Mouse (Mus musculus) kidney, adult 11 months (tissue): ENCODE results near the gene Camk2n2.
"Not testable (repeated sequence)": the region's sequence is repeated elsewhere in the genome, so short reads cannot be mapped to it uniquely, and the experiment has no call there.

ENCODE experiments used
- DNase-seq: peaks from one replicate; pipeline ENCODE4 v3.0.0; 2022

Camk2n2 gene

DNA sequence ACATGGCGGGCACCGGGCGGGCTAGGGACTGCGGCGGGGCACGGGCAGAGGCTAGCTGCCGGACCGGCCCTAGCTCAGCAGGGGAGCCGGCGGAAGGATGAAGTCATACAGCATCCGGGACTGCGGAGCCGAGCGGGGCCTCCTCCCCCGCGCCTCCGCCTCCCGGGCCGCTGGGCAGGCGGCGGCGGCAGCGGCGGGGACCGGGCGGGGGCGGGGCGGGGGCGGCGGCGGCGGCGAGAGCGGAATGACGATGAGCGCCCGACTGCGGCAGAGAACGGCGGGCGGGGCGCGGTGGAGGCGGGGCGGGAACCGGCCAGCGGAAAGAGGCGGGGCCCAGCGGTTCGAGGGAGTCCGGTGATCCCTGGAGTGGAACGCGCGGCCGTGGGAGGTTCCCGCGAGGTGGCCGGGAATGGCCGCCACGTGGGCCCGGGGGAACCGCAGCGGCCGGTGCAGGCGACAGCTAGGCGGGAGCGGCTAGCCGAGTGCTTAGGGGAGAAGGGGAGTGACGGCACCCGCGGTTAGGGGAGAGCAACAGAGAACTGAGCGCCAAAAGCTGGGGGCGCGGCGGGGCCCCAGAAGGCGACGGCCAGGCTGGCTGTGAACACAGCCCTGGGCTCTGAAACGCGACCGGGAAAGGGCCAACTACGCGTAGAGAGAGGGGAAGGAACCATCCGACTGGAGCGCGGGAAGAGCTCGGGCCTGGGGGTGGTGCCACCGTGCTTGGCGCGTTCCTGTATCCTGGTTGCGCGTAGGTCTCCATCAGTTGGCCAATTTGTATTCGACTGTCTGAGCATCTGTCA lies at the start of gene Camk2n2:
Gene Camk2n2 (minus strand): TSS at position 97 of the 800 bp plus-strand sequence.
- peak; percentile 66 for DNase-seq

DNA sequence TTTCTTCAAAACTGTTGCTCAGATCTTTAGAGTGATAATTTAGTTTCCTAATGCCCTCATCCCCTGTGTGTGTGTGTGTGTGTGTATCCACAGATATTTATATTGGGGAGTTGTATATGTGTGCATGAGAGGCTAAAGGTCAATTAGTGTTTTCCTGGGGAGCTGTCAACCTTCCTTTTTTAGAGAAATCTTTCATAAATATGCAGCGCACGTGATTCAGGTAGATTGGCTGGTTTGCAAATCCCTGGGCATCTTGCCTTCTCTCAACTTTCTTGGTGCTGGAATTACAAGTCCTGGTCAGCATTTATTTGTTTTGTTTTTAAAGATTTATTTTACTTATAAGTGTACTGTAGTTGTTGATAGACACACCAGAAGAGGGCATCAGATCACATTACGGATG lies 49.2 kb upstream of the Camk2n2 start:
- no peak for DNase-seq

DNA sequence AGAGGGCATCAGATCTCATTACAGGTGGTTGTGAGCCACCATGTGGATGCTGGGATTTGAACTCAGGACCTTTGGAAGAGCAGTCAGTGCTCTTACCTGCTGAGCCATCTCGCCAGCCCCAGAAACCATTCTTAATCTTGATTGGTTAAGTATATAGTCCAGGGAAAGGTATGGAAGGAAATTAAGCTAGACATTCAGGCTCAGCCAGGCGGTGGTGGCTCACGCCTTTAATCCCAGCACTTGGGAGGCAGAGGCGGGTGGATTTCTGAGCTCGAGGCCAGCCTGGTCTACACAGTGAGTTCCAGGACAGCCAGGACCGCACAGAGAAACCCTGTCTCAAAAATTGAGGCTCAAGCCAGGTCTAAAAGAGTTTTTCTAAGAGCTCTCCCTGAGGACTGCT lies 46.9 kb upstream of the Camk2n2 start, which contains the start of gene Eif4g1:
Gene Eif4g1 (plus strand): TSS at position 301 of the 400 bp plus-strand sequence.
- not testable (repeated sequence) for DNase-seq

DNA sequence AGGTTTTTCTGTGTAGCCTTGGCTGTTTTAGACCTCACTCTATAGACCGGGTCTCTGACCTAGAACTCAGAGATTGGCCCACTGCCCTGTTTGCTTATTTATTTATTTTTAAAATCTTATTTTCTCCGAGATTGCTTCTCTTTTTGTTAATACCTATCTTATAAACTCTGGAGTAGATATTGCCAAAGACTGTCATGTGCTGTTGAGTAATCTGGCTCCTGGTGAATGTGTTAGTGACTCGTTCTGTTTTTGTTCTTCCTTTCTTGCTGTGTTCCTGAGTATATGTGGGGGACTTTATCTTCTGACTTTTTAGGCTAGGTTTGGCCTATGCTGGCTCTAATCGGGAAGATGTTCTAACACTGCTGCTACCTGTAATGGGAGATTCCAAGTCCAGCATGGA lies 36.6 kb upstream of the Camk2n2 start:
- DNase-seq = no peak

DNA sequence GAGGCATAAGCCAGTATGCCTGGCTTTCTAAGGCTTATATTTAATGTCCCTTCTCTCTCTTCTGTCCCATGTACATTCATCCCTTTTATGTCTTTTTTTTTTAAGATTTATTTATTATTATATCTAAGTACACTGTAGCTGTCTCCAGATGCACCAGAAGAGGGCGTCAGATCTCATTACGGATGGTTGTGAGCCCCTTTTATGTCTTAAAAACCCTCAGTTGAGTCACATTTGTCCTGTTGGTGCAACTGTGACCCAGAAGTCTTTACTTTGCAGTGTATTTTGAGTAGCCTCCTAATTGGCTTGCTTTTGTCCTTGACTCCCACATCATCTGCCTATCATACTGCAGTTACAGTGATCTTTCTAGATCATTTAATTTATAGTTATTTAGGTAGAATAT lies 32.2 kb upstream of the Camk2n2 start:
- no peak for DNase-seq

DNA sequence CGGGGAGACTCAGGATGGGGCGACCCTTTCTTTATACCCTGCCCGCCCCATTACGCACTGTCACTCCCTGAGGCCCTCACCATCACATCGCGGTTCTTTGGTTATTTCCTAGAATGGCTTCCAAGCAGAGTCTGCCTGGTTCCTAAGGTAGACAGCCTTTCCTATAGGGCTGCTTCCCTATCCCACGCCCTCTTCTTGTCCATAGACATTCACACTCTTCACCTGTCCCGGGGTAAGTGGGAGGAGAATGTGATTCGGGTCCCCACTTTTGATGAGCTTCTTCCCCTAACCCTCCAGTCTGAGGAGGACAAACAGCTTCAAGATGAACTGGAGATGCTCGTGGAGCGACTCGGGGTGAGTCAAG lies 30.8 kb upstream of the Camk2n2 start:
- DNase-seq = no peak

DNA sequence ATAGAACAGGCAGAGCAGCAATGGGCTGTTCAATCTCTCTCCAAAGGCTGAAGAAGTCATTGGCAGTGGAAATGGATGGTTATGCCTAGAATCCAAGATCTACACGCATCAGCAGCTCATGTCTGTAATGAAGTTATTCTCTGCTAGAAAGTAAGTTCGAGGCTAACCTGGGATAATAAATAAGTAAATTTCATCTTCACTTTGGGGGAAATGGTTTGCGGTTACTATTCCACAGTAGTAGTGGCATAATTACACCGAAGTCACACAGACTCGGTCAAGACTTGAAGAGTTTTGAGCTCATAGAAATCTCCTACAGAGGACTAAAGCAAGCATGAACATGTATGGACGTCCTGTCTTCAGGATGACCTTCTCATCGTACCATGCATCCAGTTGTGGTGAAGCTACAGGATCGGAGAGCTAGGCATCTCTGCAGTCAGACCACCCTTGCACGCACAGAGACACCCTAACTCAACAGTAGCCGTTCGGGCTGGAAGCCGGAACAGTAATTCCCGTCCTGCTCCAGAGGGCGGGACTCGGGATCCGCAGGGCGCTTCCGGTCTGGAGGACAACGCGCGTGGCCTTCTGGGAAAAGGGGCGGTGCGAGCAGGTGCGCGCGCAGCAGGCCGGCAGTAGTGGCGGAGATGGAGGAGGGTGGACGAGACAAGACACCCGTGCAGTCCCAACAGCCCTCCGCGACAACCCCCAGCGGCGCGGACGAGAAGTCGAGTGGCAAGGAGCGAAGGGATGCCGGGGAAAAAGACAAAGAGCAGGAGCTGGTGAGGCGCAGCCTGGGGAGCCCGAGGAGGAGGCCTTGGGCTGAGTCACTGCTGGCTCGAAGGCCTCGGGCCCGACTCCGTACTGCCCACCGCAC lies 30.2 kb upstream of the Camk2n2 start, which contains the start of gene Psmd2:
Gene Psmd2 (plus strand): TSS at position 577 of the 871 bp plus-strand sequence.
- peak; percentile 94 for DNase-seq

DNA sequence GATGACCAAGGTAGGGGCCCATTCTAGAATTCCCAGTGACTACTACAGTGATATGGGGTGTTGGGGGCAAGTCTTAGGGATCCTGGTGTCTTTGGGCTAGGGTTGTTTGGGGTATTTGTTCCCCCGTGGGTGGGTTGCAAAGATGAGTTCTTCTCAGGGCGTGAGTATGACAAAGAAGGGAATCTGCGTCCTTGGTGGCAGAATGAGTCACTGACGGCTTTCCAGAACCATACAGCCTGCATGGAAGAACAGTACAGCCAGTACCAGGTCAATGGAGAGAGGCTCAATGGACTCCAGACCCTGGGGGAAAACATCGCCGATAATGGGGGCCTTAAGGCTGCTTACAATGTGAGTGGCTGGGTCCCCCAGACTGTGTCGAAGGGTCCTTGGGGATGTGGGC lies 22.8 kb upstream of the Camk2n2 start:
- DNase-seq = no peak

DNA sequence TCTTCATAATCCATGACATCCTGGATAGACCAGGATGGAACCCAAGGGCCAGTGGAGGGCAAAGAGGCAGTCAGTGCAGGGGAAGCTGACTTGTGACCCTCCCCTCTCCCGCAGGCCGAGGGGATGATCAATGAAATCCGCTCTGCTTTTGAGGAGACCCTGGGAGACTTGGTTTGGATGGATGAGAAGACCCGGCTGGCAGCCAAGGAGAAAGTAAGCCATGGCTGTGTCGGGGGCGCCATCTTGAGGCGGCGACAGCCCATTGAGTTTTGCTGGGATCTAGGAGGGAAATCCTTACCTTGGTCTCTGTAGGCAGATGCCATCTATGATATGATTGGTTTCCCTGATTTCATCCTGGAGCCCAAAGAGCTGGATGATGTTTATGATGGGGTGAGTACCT lies 21.1 kb upstream of the Camk2n2 start:
- DNase-seq = peak; percentile 50

DNA sequence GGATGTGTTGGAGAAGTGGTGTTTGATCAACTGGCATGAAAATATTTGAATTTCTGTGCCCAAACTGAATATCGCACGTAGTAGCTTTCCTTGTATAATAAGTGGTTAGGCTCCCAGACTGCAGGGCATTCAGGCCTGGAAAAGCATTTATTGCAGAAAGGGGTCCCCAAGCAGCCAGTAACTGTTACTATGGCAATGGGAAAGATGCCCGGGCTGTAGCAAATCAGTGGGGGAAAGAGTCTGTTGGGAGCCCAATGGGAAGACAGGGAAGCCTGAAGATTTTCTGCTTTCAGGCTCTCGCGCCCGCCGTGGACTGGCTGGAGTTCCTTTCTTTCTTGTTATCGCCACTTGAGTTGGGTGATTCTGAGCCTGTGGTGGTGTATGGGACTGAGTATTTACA lies 17.3 kb upstream of the Camk2n2 start:
- no peak for DNase-seq

DNA sequence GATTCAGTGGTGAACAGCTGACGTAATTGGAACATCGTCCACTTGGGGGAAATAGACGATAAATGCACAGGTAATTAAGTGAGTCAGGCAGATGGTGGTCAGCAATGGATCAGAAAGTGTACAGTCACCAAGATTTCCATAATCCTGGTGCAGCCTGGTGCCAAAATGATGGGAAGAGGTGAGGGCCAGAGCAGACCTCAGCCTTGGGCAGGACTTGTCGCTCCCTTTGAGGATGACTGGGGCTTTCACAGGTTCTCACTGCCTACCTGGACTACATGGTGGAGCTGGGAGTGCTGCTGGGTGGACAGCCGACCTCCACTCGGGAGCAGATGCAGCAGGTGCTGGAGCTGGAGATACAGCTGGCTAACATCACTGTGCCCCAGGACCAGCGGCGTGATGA lies 16.3 kb upstream of the Camk2n2 start:
- no peak for DNase-seq

DNA sequence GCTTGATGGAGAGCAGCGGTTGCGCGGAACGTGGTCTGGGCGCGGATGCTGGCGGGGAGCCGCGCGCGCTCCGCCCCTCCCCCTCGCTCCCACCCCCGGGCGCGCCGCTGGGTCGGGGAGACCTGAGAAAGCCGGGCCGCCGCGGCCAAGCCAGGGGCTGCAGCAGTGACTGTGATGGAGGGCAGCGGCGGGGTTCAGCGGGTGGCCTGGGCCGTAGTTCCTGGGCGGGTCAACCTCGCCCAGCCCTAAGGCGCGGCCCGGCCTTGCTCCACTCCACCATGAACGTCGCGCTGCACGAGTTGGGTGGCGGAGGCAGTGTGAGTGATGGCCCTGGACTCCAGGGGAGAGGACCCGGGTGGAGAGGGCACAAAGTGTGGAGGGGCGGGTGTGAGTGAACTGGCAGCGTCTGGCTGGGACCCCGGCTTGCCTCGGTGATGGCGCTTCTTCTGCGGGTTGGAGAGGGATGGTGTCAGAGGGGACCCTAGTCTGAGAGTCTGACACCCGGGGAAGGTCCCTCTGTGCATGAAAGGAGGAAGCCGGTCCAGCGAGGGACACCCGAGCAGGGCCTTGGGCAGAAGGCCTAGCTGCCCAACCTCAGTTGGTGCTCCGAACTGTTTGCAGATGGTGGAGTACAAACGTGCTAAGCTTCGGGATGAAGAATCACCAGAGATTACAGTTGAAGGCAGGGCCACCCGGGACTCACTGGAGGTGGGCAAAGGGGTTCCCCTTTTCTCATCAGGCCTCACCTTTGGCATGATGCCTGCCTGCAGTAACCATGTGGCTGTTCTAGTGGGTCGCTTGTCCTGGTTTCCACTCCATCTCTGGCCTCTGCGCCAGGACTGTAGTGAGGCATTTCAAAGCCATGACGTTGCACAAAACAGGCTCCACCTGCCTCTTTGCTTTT lies 8.9 kb upstream of the Camk2n2 start, which contains the start of gene Ece2:
Gene Ece2 (plus strand): TSS at position 98 of the 904 bp plus-strand sequence.
- DNase-seq = no peak

DNA sequence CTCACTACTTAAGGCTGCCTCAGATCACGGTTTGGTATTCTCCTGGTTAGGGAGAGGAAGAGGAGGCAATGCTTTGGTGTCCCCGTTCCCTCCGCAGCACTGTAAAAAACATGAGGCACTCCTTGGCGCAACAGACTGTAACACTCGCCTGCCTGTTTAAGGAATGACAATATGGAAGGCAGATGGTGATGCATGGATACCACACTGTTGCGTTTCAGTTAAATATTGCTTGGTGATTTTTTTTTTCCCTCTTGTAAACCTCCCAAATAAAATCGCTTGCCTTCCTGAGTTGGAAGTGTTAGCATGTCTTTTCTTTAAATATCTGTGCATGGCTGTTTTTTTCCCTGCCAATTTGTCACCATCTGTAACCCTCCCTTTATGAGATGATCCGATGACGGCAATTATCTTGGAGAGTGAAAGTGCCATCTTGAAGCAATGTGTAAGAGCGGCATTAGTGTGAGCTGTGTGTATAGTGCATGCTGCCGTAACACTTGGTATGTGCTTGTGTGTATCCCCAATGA lies 7.8 kb upstream of the Camk2n2 start:
- no peak for DNase-seq

DNA sequence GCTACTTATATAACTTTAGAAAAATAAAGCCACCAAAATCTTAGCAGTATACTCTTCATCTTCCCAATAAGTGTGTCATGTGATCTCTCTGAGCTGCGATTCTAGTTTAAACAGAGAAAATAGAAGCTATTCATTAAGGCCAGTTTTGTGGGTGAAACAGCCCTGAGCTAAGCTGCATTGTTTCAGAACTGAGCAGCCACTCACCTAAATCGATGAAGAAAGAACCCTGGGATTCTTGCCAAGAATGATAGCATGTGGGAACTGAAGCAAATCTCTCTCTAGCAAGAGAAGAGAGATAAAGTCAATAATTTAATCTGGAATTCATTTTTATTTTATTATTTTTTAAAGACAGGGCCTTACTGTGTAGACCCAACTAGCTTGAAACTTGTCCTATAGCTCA lies 2.1 kb upstream of the Camk2n2 start:
- no peak for DNase-seq

DNA sequence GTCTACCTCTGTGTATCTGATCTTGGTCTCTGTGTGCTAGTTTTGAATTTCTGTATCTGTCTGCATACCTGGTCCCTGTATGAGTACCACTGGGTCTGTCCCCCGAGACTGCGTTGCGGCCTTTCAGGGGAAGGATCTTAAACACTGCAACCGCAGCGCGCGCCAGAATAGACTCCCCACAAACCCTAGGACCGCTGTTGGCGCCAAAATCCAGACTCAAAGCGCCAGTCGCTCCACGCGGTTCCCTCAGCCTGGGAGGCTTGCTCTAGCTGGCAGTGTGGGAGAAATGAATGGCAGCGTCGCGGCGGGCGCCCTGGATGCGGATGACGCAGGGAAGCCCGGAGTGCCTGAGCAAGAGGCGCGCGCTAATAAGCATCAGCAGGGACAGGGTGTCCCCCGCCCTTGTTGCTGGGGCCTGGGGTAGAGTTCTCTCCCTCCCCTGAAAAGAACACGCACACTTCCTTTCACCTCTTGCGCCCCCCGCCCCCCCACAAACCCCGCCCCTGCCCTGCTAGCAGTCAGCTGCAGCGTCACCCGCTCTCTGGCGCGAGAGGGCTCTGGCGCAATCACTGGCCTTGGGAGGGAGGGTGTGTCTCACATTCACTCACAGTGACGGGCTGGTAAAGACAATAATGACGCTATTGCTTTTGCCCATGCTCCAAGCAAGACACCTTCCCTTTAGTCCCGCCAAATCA lies 1.1 kb upstream of the Camk2n2 start:
- DNase-seq = peak; percentile 12

DNA sequence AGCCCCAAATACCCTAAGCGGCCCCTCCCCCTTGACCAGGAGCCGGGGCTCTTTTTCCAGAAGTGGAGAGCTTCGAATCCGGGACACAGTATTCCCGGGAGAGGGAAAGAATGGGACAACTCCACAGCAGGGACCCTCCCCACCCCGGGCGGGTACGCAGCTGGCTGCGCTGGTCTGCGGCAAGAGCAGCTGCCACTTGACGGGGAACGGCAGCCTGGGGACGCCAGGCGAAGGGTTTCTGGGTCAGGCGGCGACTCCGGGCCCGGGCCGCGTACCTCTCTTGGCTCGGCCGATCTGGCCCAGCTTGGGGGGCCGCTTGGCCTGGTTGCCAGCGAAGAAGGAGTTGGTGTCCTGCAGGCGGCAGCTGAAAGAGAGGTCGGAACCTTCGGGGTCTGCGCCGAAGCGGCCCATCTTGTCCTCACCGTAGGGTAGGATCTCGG lies 316 bp downstream of the Camk2n2 start:
- DNase-seq = no peak

DNA sequence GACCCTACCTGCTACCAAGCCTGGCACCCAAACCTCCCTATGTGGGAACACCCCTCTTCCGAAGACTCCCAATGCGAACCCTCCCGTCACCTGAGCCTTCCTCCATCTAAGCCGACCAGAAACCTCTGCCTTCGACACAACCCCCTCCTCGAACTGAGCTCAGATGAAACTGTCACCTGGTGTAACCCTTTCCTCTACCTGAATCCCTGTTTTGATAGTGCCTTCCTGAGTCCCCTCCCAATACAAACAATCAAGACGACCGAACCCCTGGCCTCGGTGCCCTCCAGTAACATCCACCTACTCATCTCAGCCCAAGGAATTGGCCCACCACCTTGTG lies 720 bp downstream of the Camk2n2 start:
- no peak for DNase-seq

DNA sequence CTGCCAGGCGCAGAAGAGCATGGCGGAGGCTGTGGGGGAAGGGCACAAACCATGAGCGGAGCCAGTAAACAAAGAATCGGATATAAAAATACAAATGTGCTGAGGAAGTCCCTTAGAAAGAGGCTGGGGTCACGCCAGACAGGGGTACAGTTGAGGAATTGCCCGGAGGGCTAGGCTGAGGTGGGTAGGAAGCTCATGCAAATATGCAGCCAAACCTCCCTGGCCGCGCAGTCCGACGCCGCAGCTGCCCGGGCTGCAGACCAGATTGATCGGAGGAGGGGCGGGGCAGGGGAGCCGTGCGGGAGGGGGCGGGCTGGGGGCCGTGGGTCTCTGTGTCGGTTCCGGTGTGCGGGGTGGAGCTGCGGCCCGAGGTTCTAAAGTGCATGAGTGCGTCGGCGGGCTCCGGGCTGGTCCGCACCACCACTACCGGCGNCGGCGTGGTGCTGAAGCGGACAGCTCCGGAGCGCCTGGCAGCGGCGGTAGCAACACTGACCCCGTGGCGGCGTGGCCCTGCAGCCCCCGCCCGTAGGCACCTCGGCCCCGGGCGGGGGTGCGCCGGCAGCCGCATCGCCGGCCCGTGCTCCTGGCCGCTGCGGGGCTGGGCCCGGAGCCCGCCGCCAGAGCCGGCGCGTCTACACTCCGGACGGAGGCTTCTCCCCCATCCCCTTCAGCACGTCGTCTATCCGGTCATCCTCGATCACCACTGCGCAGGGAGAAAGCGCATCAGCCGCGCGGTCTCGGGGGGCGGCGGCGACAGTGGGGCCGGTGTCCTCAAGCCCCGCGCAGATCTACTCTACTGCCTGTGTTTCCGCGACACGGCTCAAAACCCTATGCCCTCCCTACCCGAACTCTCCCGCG lies 1.3 kb downstream of the Camk2n2 start:
- peak; percentile 8 for DNase-seq

DNA sequence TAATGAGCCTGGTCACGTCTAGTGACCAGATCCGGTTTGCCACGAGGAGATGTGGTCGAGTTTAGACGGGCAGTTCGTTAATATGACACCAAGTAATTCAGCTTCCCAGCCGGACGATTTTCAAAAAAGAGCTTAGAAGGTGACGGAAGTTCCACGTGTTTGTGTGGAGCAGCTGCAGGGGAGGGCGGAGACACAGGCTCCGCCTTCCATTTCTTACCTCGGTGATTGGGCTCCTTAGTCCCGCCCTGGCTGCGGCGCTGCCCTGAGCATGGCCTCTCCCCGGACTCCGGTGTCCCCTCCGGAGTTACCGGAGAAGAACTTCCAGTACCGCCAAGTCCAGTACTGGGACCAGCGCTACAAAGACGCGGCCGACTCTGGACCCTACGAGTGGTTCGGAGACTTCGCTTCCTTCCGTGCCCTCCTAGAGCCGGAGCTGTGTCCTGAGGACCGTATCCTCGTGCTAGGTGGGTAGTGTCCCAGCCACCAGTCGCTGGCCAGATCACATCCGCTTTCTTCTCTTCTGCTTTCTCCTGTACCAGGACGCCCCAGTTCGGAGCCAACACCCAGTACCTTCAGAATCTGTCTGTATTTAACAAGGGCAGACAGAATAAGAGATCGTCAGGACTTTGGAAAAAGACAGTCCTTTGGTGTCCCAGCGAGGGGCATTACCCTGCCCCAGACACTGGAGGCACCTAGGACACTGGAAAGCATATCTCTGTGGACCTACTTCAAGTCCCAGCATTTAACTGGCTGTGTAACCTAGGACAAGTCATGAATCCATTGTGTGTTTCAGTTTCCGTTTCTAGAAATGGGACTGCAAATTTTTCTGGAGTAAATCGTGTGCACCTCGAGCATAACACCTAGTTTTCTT lies 9.5 kb downstream of the Camk2n2 start, which contains the start of the genes Eef1akmt4, Gm49333 and Alg3:
Gene Eef1akmt4 (plus strand): TSS at position 237 of the 871 bp plus-strand sequence.
Gene Gm49333 (plus strand): TSS at position 254 of the 871 bp plus-strand sequence.
Gene Alg3 (minus strand): TSS at position 379 of the 871 bp plus-strand sequence.
- peak; percentile 91 for DNase-seq
